Mouse (Mus musculus): Measurements from ENCODE around the gene Lingo1. TPM values are rescaled to one million over a fixed set of nuclear protein-coding genes. Genes with fewer than 3 reads are reported as not detected.

Lingo1 gene
- total and polyA plus RNA-seq, 3 experiments: 0.11 TPM; not detected in 2

DNA sequence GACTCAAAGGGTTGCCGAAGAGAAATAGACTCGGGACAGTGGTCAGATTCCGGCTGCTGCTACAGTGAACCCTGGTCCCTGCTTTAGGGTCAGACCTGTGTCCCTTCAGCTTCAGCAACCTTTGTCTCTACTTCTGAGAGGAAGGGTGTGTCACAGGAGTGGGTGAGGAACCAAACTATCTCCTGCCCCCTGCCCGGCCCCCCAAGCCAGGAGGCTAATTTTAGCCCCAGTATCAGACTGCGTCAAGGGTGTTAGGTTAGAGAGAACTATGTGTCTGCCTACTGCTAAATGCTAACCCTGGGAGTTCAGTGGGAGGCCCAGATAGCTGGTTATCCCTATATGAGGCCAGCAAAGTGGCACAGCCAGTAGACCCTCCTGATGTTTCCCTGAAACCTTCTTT lies 38.9 kb upstream of the Lingo1 start:
- Histone ChIP-seq H3K9me3 (replicated peaks) (no peaks in the 10 kb centered on the region), H3K4me1 (ENCODE audit: insufficient read depth, low read depth, low read length) (no peaks in the 10 kb centered on the region), H3K27me3 (ENCODE audit: insufficient read depth, low read length) (peaks cover 5% of the 10 kb centered on the region; the same call in 1 of the 2 replicates), H3K4me3 (ENCODE audit: low read depth, low read length) (no peak overlapping the region), H3K36me3 (replicated peaks) (no peaks in the 10 kb centered on the region)
- no peak for TF ChIP-seq TAL1 (conservative IDR thresholded peaks at IDR 0.05; ENCODE audit: low read depth, low read length)
- no peak for TF ChIP-seq POLR2AphosphoS5 (IDR thresholded peaks at IDR 0.05; ENCODE audit: insufficient replicate concordance, low read depth, low read length)
- no peak for TF ChIP-seq GATA1 (IDR thresholded peaks at IDR 0.05; ENCODE audit: borderline replicate concordance, low read length)
- no peak for TF ChIP-seq CTCF (IDR thresholded peaks at IDR 0.05; ENCODE audit: low read depth, low read length)
- TF ChIP-seq GATA2 (IDR thresholded peaks at IDR 0.05; ENCODE audit: borderline replicate concordance, low read depth, low read length): no peak
- no peak for DNase-seq (ENCODE audit: low spot score)
- ATAC-seq (ENCODE audit: extremely low read depth, insufficient number of reproducible peaks, low FRiP score, poor library complexity, severe bottlenecking): no peak

DNA sequence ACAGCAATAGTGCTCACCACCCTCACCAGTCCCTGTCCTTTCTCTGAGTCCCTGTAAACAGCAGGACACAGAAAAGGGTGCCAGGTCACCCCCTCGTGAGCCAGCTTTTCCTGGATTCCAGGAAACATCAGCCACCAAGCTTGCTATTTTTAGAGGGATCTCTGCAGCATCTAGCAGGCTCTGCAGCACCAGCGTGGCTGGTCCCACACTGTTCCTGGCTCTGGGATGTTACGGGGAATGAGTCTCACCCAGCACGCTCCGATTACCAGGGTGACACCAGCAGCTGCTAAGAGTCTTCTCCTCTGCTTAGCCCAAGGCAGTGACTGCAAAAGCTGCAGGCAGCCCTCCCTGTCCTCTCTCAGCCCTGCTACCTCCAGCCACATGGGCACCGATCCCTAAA lies 36.6 kb upstream of the Lingo1 start:
- ATAC-seq (ENCODE audit: extremely low read depth, insufficient number of reproducible peaks, low FRiP score, poor library complexity, severe bottlenecking) (no peak), DNase-seq (ENCODE audit: low spot score) (no peak)
- no peak overlapping the region for H3K4me3 ChIP-seq (ENCODE audit: low read depth, low read length)
- peaks cover 9% of the 10 kb centered on the region; the same call in 1 of the 2 replicates for H3K27me3 ChIP-seq (ENCODE audit: insufficient read depth, low read length)
- H3K9me3 ChIP-seq (replicated peaks): no peaks in the 10 kb centered on the region
- TF ChIP-seq TAL1 (conservative IDR thresholded peaks at IDR 0.05; ENCODE audit: low read depth, low read length) (no peak), GATA1 (IDR thresholded peaks at IDR 0.05; ENCODE audit: borderline replicate concordance, low read length) (no peak), GATA2 (IDR thresholded peaks at IDR 0.05; ENCODE audit: borderline replicate concordance, low read depth, low read length) (no peak), POLR2AphosphoS5 (IDR thresholded peaks at IDR 0.05; ENCODE audit: insufficient replicate concordance, low read depth, low read length) (no peak), CTCF (IDR thresholded peaks at IDR 0.05; ENCODE audit: low read depth, low read length) (no peak)
- no peaks in the 10 kb centered on the region for H3K4me1 ChIP-seq (ENCODE audit: insufficient read depth, low read depth, low read length)
- H3K36me3 ChIP-seq (replicated peaks): no peaks in the 10 kb centered on the region

DNA sequence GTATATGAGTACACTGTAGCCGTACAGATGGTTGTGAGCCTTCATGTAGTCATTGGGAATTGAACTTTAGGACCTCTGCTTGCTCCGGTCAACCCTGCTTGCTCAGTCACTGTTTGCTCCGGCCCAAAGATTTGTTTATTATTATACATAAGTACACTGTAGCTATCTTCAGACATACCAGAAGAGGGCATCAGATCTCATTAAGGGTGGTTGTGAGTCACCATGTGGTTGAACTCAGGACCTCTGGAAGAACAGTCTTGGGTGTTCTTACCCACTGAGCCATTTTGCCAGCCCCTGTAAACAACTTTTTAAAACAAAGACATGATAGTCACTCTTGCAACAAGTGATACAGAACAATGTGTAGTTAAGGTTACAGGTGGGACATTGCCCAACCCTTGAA lies 35.6 kb upstream of the Lingo1 start:
- DNase-seq (ENCODE audit: low spot score) (no peak), ATAC-seq (ENCODE audit: extremely low read depth, insufficient number of reproducible peaks, low FRiP score, poor library complexity, severe bottlenecking) (no peak)
- Histone ChIP-seq H3K36me3 (replicated peaks) (no peaks in the 10 kb centered on the region), H3K9me3 (replicated peaks) (no peaks in the 10 kb centered on the region), H3K4me1 (ENCODE audit: insufficient read depth, low read depth, low read length) (no peaks in the 10 kb centered on the region), H3K27me3 (ENCODE audit: insufficient read depth, low read length) (peaks cover 10% of the 10 kb centered on the region; the same call in 1 of the 2 replicates), H3K4me3 (ENCODE audit: low read depth, low read length) (no peak overlapping the region)
- TF ChIP-seq POLR2AphosphoS5 (IDR thresholded peaks at IDR 0.05; ENCODE audit: insufficient replicate concordance, low read depth, low read length) (no peak), GATA1 (IDR thresholded peaks at IDR 0.05; ENCODE audit: borderline replicate concordance, low read length) (no peak), GATA2 (IDR thresholded peaks at IDR 0.05; ENCODE audit: borderline replicate concordance, low read depth, low read length) (no peak), TAL1 (conservative IDR thresholded peaks at IDR 0.05; ENCODE audit: low read depth, low read length) (no peak), CTCF (IDR thresholded peaks at IDR 0.05; ENCODE audit: low read depth, low read length) (no peak)

DNA sequence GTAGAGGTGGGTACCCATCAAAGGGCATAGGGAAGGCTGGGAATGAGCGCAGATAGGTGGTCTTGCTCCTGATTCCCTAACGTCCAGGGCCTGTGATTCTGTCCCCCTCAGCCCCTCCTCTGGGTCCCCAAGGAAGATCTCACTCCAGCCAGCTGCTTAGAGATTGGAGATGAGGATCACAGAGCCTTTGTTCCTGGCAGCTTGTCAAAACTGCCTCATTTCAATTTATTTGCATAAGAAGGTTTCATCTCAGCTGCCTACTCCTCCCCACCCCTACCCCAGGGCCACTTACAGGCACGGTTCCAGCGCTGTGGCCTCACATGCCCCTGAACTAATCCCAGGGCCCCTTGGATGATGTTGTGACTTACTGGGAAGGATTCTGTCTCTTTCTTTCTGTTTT lies 33.9 kb upstream of the Lingo1 start:
- H3K4me1 ChIP-seq (ENCODE audit: insufficient read depth, low read depth, low read length): no peaks in the 10 kb centered on the region
- no peak for ATAC-seq (ENCODE audit: extremely low read depth, insufficient number of reproducible peaks, low FRiP score, poor library complexity, severe bottlenecking)
- no peaks in the 10 kb centered on the region for H3K9me3 ChIP-seq (replicated peaks)
- no peak overlapping the region for H3K4me3 ChIP-seq (ENCODE audit: low read depth, low read length)
- no peaks in the 10 kb centered on the region for H3K36me3 ChIP-seq (replicated peaks)
- H3K27me3 ChIP-seq (ENCODE audit: insufficient read depth, low read length): peaks cover 19% of the 10 kb centered on the region
- no peak for DNase-seq (ENCODE audit: low spot score)
- no peak for TF ChIP-seq GATA1 (IDR thresholded peaks at IDR 0.05; ENCODE audit: borderline replicate concordance, low read length)
- no peak for TF ChIP-seq TAL1 (conservative IDR thresholded peaks at IDR 0.05; ENCODE audit: low read depth, low read length)
- no peak for TF ChIP-seq GATA2 (IDR thresholded peaks at IDR 0.05; ENCODE audit: borderline replicate concordance, low read depth, low read length)
- no peak for TF ChIP-seq POLR2AphosphoS5 (IDR thresholded peaks at IDR 0.05; ENCODE audit: insufficient replicate concordance, low read depth, low read length)
- no peak for TF ChIP-seq CTCF (IDR thresholded peaks at IDR 0.05; ENCODE audit: low read depth, low read length)

DNA sequence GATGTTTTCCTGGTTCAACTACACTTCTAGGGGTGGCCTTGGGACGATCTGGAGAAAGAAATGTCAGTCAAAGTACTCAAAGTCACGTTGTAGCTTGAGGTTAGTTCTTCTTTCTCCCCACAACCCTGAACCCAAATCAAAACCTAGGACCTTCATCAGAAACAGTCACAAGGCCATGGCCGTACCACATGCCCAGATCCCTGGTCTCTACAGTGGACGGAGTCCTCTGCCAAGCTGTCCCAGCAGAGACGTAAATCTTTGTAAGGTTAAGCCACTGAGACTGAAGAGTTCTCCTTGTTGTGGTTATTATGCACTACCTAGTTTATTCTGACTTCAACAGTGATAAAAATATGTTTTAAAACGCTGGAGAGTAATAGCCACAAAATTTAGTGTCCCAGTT lies 32.6 kb upstream of the Lingo1 start:
- Histone ChIP-seq H3K4me1 (ENCODE audit: insufficient read depth, low read depth, low read length) (no peaks in the 10 kb centered on the region), H3K36me3 (replicated peaks) (no peaks in the 10 kb centered on the region), H3K4me3 (ENCODE audit: low read depth, low read length) (no peak overlapping the region), H3K9me3 (replicated peaks) (no peaks in the 10 kb centered on the region), H3K27me3 (ENCODE audit: insufficient read depth, low read length) (peaks cover 19% of the 10 kb centered on the region)
- ATAC-seq (ENCODE audit: extremely low read depth, insufficient number of reproducible peaks, low FRiP score, poor library complexity, severe bottlenecking): no peak
- no peak for DNase-seq (ENCODE audit: low spot score)
- no peak for TF ChIP-seq GATA1 (IDR thresholded peaks at IDR 0.05; ENCODE audit: borderline replicate concordance, low read length)
- TF ChIP-seq GATA2 (IDR thresholded peaks at IDR 0.05; ENCODE audit: borderline replicate concordance, low read depth, low read length): no peak
- TF ChIP-seq CTCF (IDR thresholded peaks at IDR 0.05; ENCODE audit: low read depth, low read length): no peak
- no peak for TF ChIP-seq POLR2AphosphoS5 (IDR thresholded peaks at IDR 0.05; ENCODE audit: insufficient replicate concordance, low read depth, low read length)
- TF ChIP-seq TAL1 (conservative IDR thresholded peaks at IDR 0.05; ENCODE audit: low read depth, low read length): no peak

DNA sequence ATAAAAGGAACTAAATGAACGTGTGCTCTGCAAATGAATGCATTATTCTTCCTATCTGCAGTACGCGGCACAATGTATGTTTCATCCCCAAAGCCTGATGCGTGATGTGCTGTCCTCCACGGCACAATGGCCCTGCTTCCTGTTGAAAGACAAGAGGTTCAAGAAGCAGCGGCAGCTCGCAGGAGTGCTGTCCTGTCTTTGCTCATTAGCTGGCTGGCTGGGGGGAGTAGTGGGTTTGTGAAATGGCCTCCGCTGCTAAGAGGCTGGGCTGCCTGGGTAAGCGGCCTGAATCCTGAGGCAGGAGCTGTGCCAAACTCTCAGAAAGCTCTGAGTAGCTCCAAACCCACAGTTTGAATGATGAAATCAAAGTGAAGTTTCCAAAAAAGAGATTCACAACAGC lies 31.9 kb upstream of the Lingo1 start:
- no peak for DNase-seq (ENCODE audit: low spot score)
- Histone ChIP-seq H3K27me3 (ENCODE audit: insufficient read depth, low read length) (peaks cover 19% of the 10 kb centered on the region), H3K4me1 (ENCODE audit: insufficient read depth, low read depth, low read length) (no peaks in the 10 kb centered on the region)

More for the DNA sequence above, 31.9 kb upstream of the Lingo1 start:
- H3K4me3 ChIP-seq (ENCODE audit: low read depth, low read length): no peak overlapping the region
- no peak for ATAC-seq (ENCODE audit: extremely low read depth, insufficient number of reproducible peaks, low FRiP score, poor library complexity, severe bottlenecking)
- H3K9me3 ChIP-seq (replicated peaks): no peaks in the 10 kb centered on the region
- TF ChIP-seq POLR2AphosphoS5 (IDR thresholded peaks at IDR 0.05; ENCODE audit: insufficient replicate concordance, low read depth, low read length): no peak
- TF ChIP-seq TAL1 (conservative IDR thresholded peaks at IDR 0.05; ENCODE audit: low read depth, low read length): no peak
- TF ChIP-seq GATA2 (IDR thresholded peaks at IDR 0.05; ENCODE audit: borderline replicate concordance, low read depth, low read length): no peak
- no peak for TF ChIP-seq GATA1 (IDR thresholded peaks at IDR 0.05; ENCODE audit: borderline replicate concordance, low read length)
- TF ChIP-seq CTCF (IDR thresholded peaks at IDR 0.05; ENCODE audit: low read depth, low read length): no peak
- no peaks in the 10 kb centered on the region for H3K36me3 ChIP-seq (replicated peaks)

All from G1E (cell line).